Mouse (Mus musculus): ENCODE results near the gene Efnb3.

DNA sequence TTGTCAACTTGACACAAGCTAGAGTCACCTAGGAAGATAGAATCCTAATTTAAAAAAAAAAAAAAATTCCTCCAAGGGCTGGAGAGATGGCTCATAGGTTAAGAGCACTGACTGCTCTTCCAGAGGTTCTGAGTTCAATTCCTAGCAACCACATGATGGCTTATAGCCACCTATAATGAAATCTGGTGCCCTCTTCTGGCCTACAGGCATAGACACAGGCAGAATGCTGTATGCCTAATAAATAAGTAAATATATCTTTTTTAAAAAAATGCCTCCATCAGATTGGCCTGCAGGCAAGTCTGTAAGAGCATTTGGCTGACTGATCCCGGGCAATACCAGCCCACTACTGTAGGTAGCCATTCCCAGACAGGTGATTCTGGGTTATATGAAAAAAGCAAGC lies 25.0 kb downstream of the Efnb3 start:
- TF ChIP-seq GATA1 (IDR thresholded peaks at IDR 0.05; ENCODE audit: low read length): no peak
- no peak for TF ChIP-seq TAL1 (IDR thresholded peaks at IDR 0.05; ENCODE audit: low read length)

All from erythroblast, embryonic 14.5 days (primary cell).